Mouse (Mus musculus): ENCODE data around the gene Pou3f3. TPM values are rescaled to one million over a fixed set of nuclear protein-coding genes. Genes with fewer than 3 reads are reported as not detected.

Gene Pou3f3
- polyA plus RNA-seq, 1 experiment from 2014 or later: 0.01 TPM

GRCm38 (mm10) chr1:42745047-42745446 lies 49.5 kb downstream of the Pou3f3 start:
- Histone ChIP-seq H3K4me3 (replicated peaks) (no peak overlapping the region), H3K36me3 (no peaks in the 10 kb centered on the region), H3K4me2 (no peak overlapping the region), H3K27ac (no peak overlapping the region), H3K27me3 (no peaks in the 10 kb centered on the region), H3K9me3 (replicated peaks) (no peaks in the 10 kb centered on the region), H3K9ac (no peak overlapping the region), H3K4me1 (replicated peaks) (no peaks in the 10 kb centered on the region)
- 19% methylated on average over 3 of the region's 3 CpGs for WGBS (ENCODE audit: insufficient replicate concordance)
- DNase-seq (no peak), ATAC-seq (ENCODE audit: low read depth) (no peak)

GRCm38 (mm10) chr1:42749536-42750292 lies 54.1 kb downstream of the Pou3f3 start:
- no peak overlapping the region for H3K4me3 ChIP-seq (replicated peaks)
- H3K4me2 ChIP-seq: no peak overlapping the region
- H3K27ac ChIP-seq: no peak overlapping the region
- no peaks in the 10 kb centered on the region for H3K27me3 ChIP-seq
- H3K9ac ChIP-seq: no peak overlapping the region
- no peaks in the 10 kb centered on the region for H3K36me3 ChIP-seq
- ATAC-seq (ENCODE audit: low read depth) (no peak), DNase-seq (no peak)
- WGBS (ENCODE audit: insufficient replicate concordance): 53% methylated on average over 6 of the region's 6 CpGs
- H3K4me1 ChIP-seq (replicated peaks): no peaks in the 10 kb centered on the region; the same call in 1 of the 2 replicates
- no peaks in the 10 kb centered on the region for H3K9me3 ChIP-seq (replicated peaks)

Other genes with a start within 250 kb of the Pou3f3 start
- gene Mrps9, start 155.5 kb downstream of the Pou3f3 start, polyA plus RNA-seq (2015; fragmentation: Nextera tagmentation; extraction: Ambion mirVana): 32.2 and 34.8 TPM in 2 replicates

All from liver, embryonic 13.5 days (tissue).